Mouse (Mus musculus) midbrain, embryonic 14.5 days (tissue): Measurements from ENCODE around the gene Ccdc85c. TPM values are rescaled to one million over a fixed set of nuclear protein-coding genes. Genes with fewer than 3 reads are reported as not detected.

Experiments used
- ATAC-seq: fragments of 200-750 bp; cut with Nextera tagmentation; 2 replicates; pipeline ENCODE4 v1.8.0; 2017; ENCODE audit warnings: moderate number of reproducible peaks, moderate library complexity; ENCODE audit not compliant: low FRiP score, low TSS enrichment
- DNase-seq: peaks from one replicate; pipeline ENCODE4 v3.0.0-alpha.2; 2015
- H3K27ac ChIP-seq: fragments of 300-500 bp; sonication (generic); replicated peaks from 2 replicates; pipeline ENCODE4 v1.5.1; 2014; ENCODE audit warnings: mild to moderate bottlenecking, low read depth, low read length, moderate library complexity
- H3K27me3 ChIP-seq: fragments of 300-500 bp; sonication (generic); 2 replicates; pipeline ENCODE4 v1.6.1; 2014; ENCODE audit warnings: low read length, control low read depth, mixed read lengths; ENCODE audit not compliant: control insufficient read depth, insufficient read depth
- H3K36me3 ChIP-seq: fragments of 300-500 bp; sonication (generic); 2 replicates; pipeline ENCODE4 v1.6.1; 2014; ENCODE audit warnings: low read length, control low read depth; ENCODE audit not compliant: control insufficient read depth, insufficient read depth
- H3K4me1 ChIP-seq: fragments of 300-500 bp; sonication (generic); 2 replicates; pipeline ENCODE4 v1.6.1; 2014; ENCODE audit warnings: mild to moderate bottlenecking, antibody characterized with exemption, low read length, control low read depth; ENCODE audit not compliant: control insufficient read depth, insufficient read depth
- H3K4me2 ChIP-seq: fragments of 300-500 bp; sonication (generic); 2 replicates; pipeline ENCODE4 v1.6.1; 2014; ENCODE audit warnings: mild to moderate bottlenecking, low read length, moderate library complexity
- H3K4me3 ChIP-seq: fragments of 300-500 bp; sonication (generic); replicated peaks from 2 replicates; pipeline ENCODE4 v1.5.1; 2014; ENCODE audit warnings: low read depth, low read length
- H3K9ac ChIP-seq: fragments of 300-500 bp; sonication (generic); replicated peaks from 2 replicates; pipeline ENCODE4 v1.6.1; 2014; ENCODE audit warnings: mild to moderate bottlenecking, low read length, moderate library complexity
- H3K9me3 ChIP-seq: fragments of 300-500 bp; sonication (generic); 2 replicates; pipeline ENCODE4 v1.6.1; 2016; ENCODE audit warnings: low read length, control low read depth, mixed read lengths; ENCODE audit not compliant: control insufficient read depth
- WGBS: fragments of 180-500 bp; shearing (Covaris S2); extraction: QIAGEN DNeasy Blood & Tissue Kit; methylation state at CpG from one replicate; pipeline ENCODE4 v1.1.7; 2014; 5-methylcytosine and 5-hydroxymethylcytosine counted together
- polyA plus RNA-seq: library from polyadenylated mRNA; unstranded; fragments of >200 nt; fragmentation: Nextera tagmentation; extraction: Ambion mirVana; gene quantifications from 2 replicates; pipeline ENCODE4 v1.2.1, GENCODE M21; 2014

Gene Ccdc85c
- polyA plus RNA-seq, 1 experiment from 2014 or later, result 20.9 TPM

GRCm38 (mm10) chr12:108233736-108234135 lies 41.5 kb downstream of the Ccdc85c start:
- Histone ChIP-seq H3K4me2 (no peak overlapping the region), H3K9me3 (no peaks in the 10 kb centered on the region), H3K4me3 (no peak overlapping the region), H3K4me1 (peaks cover 35% of the 10 kb centered on the region), H3K36me3 (no peaks in the 10 kb centered on the region), H3K27me3 (no peaks in the 10 kb centered on the region), H3K9ac (no peak overlapping the region), H3K27ac (no peak overlapping the region)
- ATAC-seq, result no peak
- 93% methylated on average over 6 of the region's 6 CpGs for WGBS
- DNase-seq, result no peak

DNA sequence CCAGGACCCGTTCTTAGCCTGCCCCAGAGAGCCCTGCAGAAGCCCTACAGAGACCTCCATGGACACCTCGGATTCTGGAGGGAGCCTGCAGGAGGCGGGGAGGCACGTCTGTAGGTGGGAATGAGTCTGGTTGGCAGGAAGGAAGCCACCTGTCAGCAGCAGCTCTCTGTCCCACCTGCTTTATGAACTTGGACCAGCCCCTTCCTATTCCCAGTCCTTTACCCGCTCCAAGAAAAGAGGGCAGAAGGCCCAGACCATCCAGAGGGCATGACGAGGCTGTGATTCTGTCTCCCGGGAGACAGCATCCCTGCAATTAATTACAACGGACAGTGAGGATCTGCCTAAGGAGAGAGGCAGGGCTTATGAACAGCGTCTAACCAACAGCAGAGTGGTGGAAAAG lies 43.3 kb downstream of the Ccdc85c start:
- no peak for ATAC-seq
- no peak overlapping the region for H3K4me3 ChIP-seq
- no peak for DNase-seq
- no peaks in the 10 kb centered on the region for H3K27me3 ChIP-seq
- no peak overlapping the region for H3K4me2 ChIP-seq
- peak overlapping the region; percentile 45; the same call in 1 of the 2 replicates for H3K27ac ChIP-seq
- peaks cover 20% of the 10 kb centered on the region for H3K4me1 ChIP-seq
- H3K9ac ChIP-seq, result no peak overlapping the region
- 28% methylated on average over 9 of the region's 9 CpGs for WGBS
- no peaks in the 10 kb centered on the region for H3K36me3 ChIP-seq
- H3K9me3 ChIP-seq, result no peaks in the 10 kb centered on the region

DNA sequence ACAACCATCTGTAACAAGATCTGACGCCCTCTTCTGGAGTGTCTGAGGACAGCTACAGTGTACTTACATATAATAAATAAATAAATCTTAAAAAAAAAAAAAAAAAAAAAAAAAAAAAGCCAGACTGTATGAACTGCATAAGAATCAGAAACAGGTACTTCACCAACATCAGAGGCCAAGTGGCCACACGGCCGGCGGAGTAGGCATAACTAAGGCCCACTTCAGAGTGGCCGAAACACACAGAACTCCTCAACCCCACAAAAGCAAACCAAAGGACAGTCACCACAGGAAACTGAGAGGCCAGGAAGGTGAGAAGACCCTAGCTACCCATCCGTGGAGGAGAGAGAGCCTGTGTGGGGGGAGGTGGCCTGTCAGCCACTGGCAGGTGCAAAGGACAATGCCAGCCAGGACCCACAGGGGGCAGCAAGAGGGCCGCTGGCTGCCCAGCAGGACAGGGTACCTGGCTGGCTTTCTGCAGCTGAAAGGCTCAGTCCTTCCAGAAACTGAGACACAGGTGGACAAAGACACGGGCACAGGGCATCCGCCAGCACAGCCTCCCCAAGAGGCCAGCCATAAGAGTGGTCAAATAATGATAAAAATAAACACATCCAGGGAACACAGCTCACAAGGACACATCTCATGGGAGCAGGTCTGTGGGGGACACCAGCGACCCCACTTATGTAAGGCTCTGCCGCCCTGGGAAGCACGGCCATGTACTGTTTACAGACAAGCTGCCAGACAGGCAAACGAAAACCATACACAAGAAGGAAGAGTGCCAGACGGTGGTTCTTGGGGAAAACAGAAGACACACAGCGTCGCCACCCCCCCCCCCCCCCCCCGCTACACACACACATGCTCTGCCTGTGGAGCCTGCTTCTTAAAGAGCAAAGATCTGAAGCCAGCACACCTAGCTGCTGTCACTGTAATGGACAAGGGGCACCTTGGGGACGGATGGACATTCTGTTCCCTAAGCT lies 44.1 kb downstream of the Ccdc85c start:
- Histone ChIP-seq H3K27me3 (no peaks in the 10 kb centered on the region), H3K27ac (peak overlapping the region; percentile 61), H3K9ac (no peak overlapping the region), H3K9me3 (no peaks in the 10 kb centered on the region), H3K4me2 (no peak overlapping the region), H3K4me3 (no peak overlapping the region), H3K36me3 (no peaks in the 10 kb centered on the region), H3K4me1 (peaks cover 22% of the 10 kb centered on the region)
- DNase-seq, result no peak
- WGBS, result 58% methylated on average over 17 of the region's 18 CpGs
- ATAC-seq, result no peak

DNA sequence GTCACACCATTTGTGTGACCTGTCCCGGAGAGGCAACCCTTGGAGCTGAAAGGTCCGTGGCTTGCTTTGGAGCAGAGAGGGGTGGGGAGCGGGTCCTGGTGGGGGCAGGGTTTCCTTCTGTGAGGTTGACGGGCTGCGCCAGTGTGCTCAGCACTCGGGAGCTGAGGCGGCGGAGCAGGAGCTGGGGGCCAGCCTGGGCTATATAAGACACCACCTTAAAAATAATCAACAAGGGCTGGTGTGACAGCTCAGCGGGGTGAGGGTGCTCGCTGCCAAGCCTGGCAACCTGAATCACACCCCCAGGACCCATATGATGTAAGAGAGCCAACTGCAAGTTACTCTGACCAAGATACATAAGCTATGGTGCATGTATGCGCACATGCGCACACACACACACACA lies 45.1 kb downstream of the Ccdc85c start:
- H3K9ac ChIP-seq, result no peak overlapping the region
- no peaks in the 10 kb centered on the region for H3K27me3 ChIP-seq
- DNase-seq (no peak), ATAC-seq (no peak)
- no peak overlapping the region for H3K4me3 ChIP-seq
- H3K4me2 ChIP-seq, result no peak overlapping the region
- WGBS, result 80% methylated on average over 12 of the region's 12 CpGs
- peaks cover 22% of the 10 kb centered on the region for H3K4me1 ChIP-seq
- no peaks in the 10 kb centered on the region for H3K9me3 ChIP-seq
- no peak overlapping the region for H3K27ac ChIP-seq
- H3K36me3 ChIP-seq, result no peaks in the 10 kb centered on the region

GRCm38 (mm10) chr12:108227527-108227926 lies 47.7 kb downstream of the Ccdc85c start:
- H3K4me1 ChIP-seq, result peaks cover 35% of the 10 kb centered on the region
- H3K9ac ChIP-seq, result no peak overlapping the region
- ATAC-seq, result no peak
- no peak overlapping the region for H3K4me2 ChIP-seq
- WGBS, result 83% methylated on average over 16 of the region's 16 CpGs
- H3K36me3 ChIP-seq, result no peaks in the 10 kb centered on the region
- no peak for DNase-seq
- H3K27ac ChIP-seq, result no peak overlapping the region
- H3K27me3 ChIP-seq, result no peaks in the 10 kb centered on the region
- H3K9me3 ChIP-seq, result no peaks in the 10 kb centered on the region
- H3K4me3 ChIP-seq, result no peak overlapping the region

DNA sequence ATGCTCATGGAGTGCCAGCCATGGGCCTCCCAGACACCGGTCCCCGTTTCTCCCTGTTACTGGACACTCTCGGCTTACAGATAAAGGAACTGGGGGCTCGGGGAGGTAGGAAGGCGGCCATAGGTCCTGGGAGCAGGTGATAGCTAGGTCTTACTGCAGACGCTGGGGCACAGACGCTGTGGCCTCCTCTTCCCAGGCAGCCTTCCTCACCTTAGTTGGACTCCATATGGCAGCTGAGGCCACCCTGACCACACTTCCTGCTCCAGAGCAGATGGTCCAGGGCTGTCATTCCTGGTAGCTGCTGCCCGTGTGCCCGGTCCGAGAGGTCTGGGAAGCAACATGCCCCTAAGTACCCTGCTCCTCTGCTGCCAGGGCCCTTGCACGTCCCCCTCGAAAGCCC lies 48.3 kb downstream of the Ccdc85c start:
- Histone ChIP-seq H3K27ac (no peak overlapping the region), H3K4me2 (no peak overlapping the region), H3K27me3 (no peaks in the 10 kb centered on the region), H3K4me1 (peaks cover 30% of the 10 kb centered on the region), H3K4me3 (no peak overlapping the region), H3K9ac (no peak overlapping the region), H3K36me3 (no peaks in the 10 kb centered on the region), H3K9me3 (no peaks in the 10 kb centered on the region)
- DNase-seq (no peak), ATAC-seq (no peak)
- WGBS, result 87% methylated on average over 12 of the region's 12 CpGs

DNA sequence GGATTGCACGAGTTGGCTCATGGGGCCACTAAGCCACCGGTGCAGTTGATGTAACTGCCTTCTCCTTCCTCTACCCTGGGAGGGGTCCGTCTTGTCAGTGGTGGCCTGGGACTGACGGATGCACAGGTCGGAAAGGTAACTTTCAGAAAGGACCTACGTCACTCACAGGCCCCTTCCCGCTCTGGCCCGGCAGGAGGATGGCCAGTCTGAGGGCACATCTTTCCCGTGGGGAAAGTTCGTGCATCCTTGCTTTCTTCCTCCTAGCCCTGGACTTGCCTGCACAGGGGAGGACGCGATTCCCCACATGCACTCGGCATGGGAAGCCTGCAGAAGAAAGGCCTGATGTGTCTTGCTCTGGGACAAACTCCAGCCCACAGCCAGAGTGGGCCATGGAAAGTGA lies 49.0 kb downstream of the Ccdc85c start:
- DNase-seq (no peak), ATAC-seq (no peak)
- no peak overlapping the region for H3K9ac ChIP-seq
- no peak overlapping the region for H3K27ac ChIP-seq
- H3K36me3 ChIP-seq, result no peaks in the 10 kb centered on the region
- WGBS, result 80% methylated on average over 13 of the region's 13 CpGs
- H3K27me3 ChIP-seq, result no peaks in the 10 kb centered on the region
- no peak overlapping the region for H3K4me2 ChIP-seq
- H3K4me3 ChIP-seq, result no peak overlapping the region
- H3K4me1 ChIP-seq, result peaks cover 30% of the 10 kb centered on the region
- no peaks in the 10 kb centered on the region for H3K9me3 ChIP-seq

- DNase-seq, result peak; percentile 58
- peaks cover 31% of the 10 kb centered on the region for H3K4me1 ChIP-seq
- no peak overlapping the region for H3K27ac ChIP-seq
- WGBS, result 73% methylated on average over 7 of the region's 7 CpGs
- no peak overlapping the region for H3K4me2 ChIP-seq
- no peaks in the 10 kb centered on the region for H3K36me3 ChIP-seq
- no peak overlapping the region for H3K4me3 ChIP-seq
- ATAC-seq, result no peak
- no peak overlapping the region for H3K9ac ChIP-seq
- H3K9me3 ChIP-seq, result no peaks in the 10 kb centered on the region
- H3K27me3 ChIP-seq, result no peaks in the 10 kb centered on the region
Observed at GRCm38 (mm10) chr12:108225781-108226180, 49.4 kb downstream of the Ccdc85c start.

- H3K4me2 ChIP-seq, result no peak overlapping the region
- H3K9ac ChIP-seq, result no peak overlapping the region
- no peaks in the 10 kb centered on the region for H3K27me3 ChIP-seq
- no peak overlapping the region for H3K27ac ChIP-seq
- no peaks in the 10 kb centered on the region for H3K36me3 ChIP-seq
- no peak overlapping the region for H3K4me3 ChIP-seq
- no peak for ATAC-seq
- DNase-seq, result no peak
- H3K4me1 ChIP-seq, result peaks cover 53% of the 10 kb centered on the region
- WGBS, result 39% methylated on average over 8 of the region's 8 CpGs
- H3K9me3 ChIP-seq, result no peaks in the 10 kb centered on the region
Observed at GRCm38 (mm10) chr12:108223357-108223756, 51.9 kb downstream of the Ccdc85c start.
